17 mouse cellular contexts compared by ENCODE assay signal in the genomic region with DNA sequence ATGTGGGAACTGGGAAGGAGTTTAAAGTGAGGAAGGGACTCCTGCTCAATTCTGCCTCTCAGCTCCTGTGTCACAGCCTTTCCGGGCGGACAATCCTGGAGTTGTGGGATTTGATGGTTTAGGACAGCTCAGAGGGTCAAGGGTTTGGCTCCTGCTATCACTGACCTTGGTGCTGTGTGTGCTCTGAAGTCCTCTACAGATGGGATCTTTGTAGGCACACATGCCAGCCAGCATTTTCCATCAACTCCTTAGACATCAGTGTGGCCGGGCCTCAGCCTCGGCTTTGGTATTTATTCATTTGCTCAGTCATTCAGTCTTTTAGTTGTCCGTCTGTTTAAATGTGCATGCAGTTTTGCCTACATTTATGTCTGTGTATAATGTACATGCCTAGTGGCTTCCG.
"Had no signal": no experiment of that assay in that cellular context is flagged by ENCODE, and none has a peak within 500 bp of the region (broad histone marks: within the 10 kb centered on the region; RNA-seq: fewer than 3 reads in every experiment).

No protein-coding gene starts in this region.

- H3K27ac ChIP-seq: neural tube, embryonic 12.5 days; neural tube, embryonic 13.5 days; neural tube, embryonic 15.5 days; stomach, embryonic 15.5 days; stomach, postnatal 0 days had no signal

- H3K36me3 ChIP-seq: neural tube, embryonic 12.5 days; neural tube, embryonic 13.5 days; neural tube, embryonic 15.5 days; stomach, embryonic 15.5 days had no signal

- H3K27me3 ChIP-seq: neural tube, embryonic 12.5 days; neural tube, embryonic 13.5 days; neural tube, embryonic 15.5 days; stomach, embryonic 15.5 days had no signal

- DNase-seq: retina, postnatal 1 day; right cerebral cortex, adult 18-20 months; right cerebral cortex, postnatal 14 days; right cerebral cortex, postnatal 25 days; right cerebral cortex, postnatal 4 days; spleen, adult 18-20 months; thymus, adult 18-20 months; thymus, adult 2 months; thymus, postnatal 14 days; thymus, postnatal 25 days; thymus, postnatal 36 days; thymus, postnatal 4 days had no signal

- H3K4me3 ChIP-seq: neural tube, embryonic 12.5 days; neural tube, embryonic 13.5 days; neural tube, embryonic 15.5 days; stomach, embryonic 15.5 days had no signal
